Mouse (Mus musculus) stomach, embryonic 16.5 days (tissue): ENCODE measurements around the gene Ada. TPM values are rescaled to one million over a fixed set of nuclear protein-coding genes. Genes with fewer than 3 reads are reported as not detected.

Source experiments
- ATAC-seq: fragments of 200-750 bp; cut with Nextera tagmentation; 2 replicates; pipeline ENCODE4 v1.8.0; 2017; ENCODE audit warnings: moderate number of reproducible peaks, moderate TSS enrichment; ENCODE audit not compliant: insufficient read depth, low FRiP score
- H3K27ac ChIP-seq: fragments of 300-500 bp; sonication (generic); 2 replicates; pipeline ENCODE4 v1.5.1; 2014; ENCODE audit warnings: low read length
- H3K27me3 ChIP-seq: fragments of 300-500 bp; sonication (generic); 2 replicates; pipeline ENCODE4 v1.6.1; 2014; ENCODE audit warnings: low read length, control low read depth, mixed read lengths; ENCODE audit not compliant: control insufficient read depth, insufficient read depth
- H3K36me3 ChIP-seq: fragments of 300-500 bp; sonication (generic); 2 replicates; pipeline ENCODE4 v1.6.1; 2014; ENCODE audit warnings: low read length; ENCODE audit not compliant: control insufficient read depth, insufficient read depth
- H3K4me1 ChIP-seq: fragments of 300-500 bp; sonication (generic); 2 replicates; pipeline ENCODE4 v1.6.1; 2014; ENCODE audit warnings: low read length, control low read depth, mixed read lengths; ENCODE audit not compliant: control insufficient read depth, insufficient read depth
- H3K4me2 ChIP-seq: fragments of 300-500 bp; sonication (generic); 2 replicates; pipeline ENCODE4 v1.6.1; 2014; ENCODE audit warnings: low read depth, low read length, mixed read lengths
- H3K4me3 ChIP-seq: fragments of 300-500 bp; sonication (generic); replicated peaks from 2 replicates; pipeline ENCODE4 v1.5.1; 2014; ENCODE audit warnings: mild to moderate bottlenecking, low read length
- H3K9ac ChIP-seq: fragments of 300-500 bp; sonication (generic); 2 replicates; pipeline ENCODE4 v1.6.1; 2014; ENCODE audit warnings: low read length
- H3K9me3 ChIP-seq: fragments of 300-500 bp; sonication (generic); replicated peaks from 2 replicates; pipeline ENCODE4 v1.6.1; 2016; ENCODE audit warnings: low read length, control low read depth; ENCODE audit not compliant: control insufficient read depth
- WGBS: fragments of 180-500 bp; shearing (Covaris S2); extraction: QIAGEN DNeasy Blood & Tissue Kit; methylation state at CpG from one replicate; pipeline ENCODE4 v1.1.7; 2014; 5-methylcytosine and 5-hydroxymethylcytosine counted together
- polyA plus RNA-seq: library from polyadenylated mRNA; unstranded; fragments of >200 nt; fragmentation: Nextera tagmentation; extraction: Ambion mirVana; gene quantifications from 2 replicates; pipeline ENCODE4 v1.2.1, GENCODE M21; 2015

The Ada gene
- polyA plus RNA-seq, 1 experiment from 2014 or later = 5.2 TPM

GRCm38 (mm10) chr2:163776661-163777060 is 26.6 kb upstream of the Ada start:
- WGBS = 23% methylated on average over 13 of the region's 13 CpGs
- Histone ChIP-seq H3K9ac (no peak overlapping the region), H3K27me3 (no peaks in the 10 kb centered on the region), H3K4me1 (no peaks in the 10 kb centered on the region), H3K27ac (no peak overlapping the region), H3K36me3 (no peaks in the 10 kb centered on the region), H3K4me2 (no peak overlapping the region), H3K4me3 (no peak overlapping the region), H3K9me3 (no peaks in the 10 kb centered on the region)
- ATAC-seq = no peak

- H3K27me3 ChIP-seq = no peaks in the 10 kb centered on the region
- no peak overlapping the region for H3K27ac ChIP-seq
- WGBS = 84% methylated on average over 8 of the region's 8 CpGs
- no peaks in the 10 kb centered on the region for H3K9me3 ChIP-seq
- no peaks in the 10 kb centered on the region for H3K4me1 ChIP-seq
- no peak overlapping the region for H3K4me3 ChIP-seq
- no peak overlapping the region for H3K4me2 ChIP-seq
- no peak for ATAC-seq
- no peak overlapping the region for H3K9ac ChIP-seq
- no peaks in the 10 kb centered on the region for H3K36me3 ChIP-seq
Observed at GRCm38 (mm10) chr2:163770731-163771130, 20.7 kb upstream of the Ada start.

GRCm38 (mm10) chr2:163766890-163767289 is 16.9 kb upstream of the Ada start:
- no peaks in the 10 kb centered on the region for H3K27me3 ChIP-seq
- no peak overlapping the region for H3K9ac ChIP-seq
- no peaks in the 10 kb centered on the region for H3K9me3 ChIP-seq
- no peaks in the 10 kb centered on the region for H3K4me1 ChIP-seq
- H3K4me2 ChIP-seq = no peak overlapping the region
- ATAC-seq = no peak
- H3K4me3 ChIP-seq = no peak overlapping the region
- no peaks in the 10 kb centered on the region for H3K36me3 ChIP-seq
- 77% methylated on average over 1 of the region's 1 CpGs for WGBS
- no peak overlapping the region for H3K27ac ChIP-seq

GRCm38 (mm10) chr2:163766261-163766660 is 16.2 kb upstream of the Ada start:
- no peak for ATAC-seq

GRCm38 (mm10) chr2:163761402-163761801 is 11.4 kb upstream of the Ada start:
- Histone ChIP-seq H3K27me3 (no peaks in the 10 kb centered on the region), H3K27ac (no peak overlapping the region), H3K4me1 (peaks cover 7% of the 10 kb centered on the region; the same call in 1 of the 2 replicates), H3K4me2 (no peak overlapping the region), H3K9ac (no peak overlapping the region), H3K4me3 (no peak overlapping the region), H3K9me3 (no peaks in the 10 kb centered on the region), H3K36me3 (no peaks in the 10 kb centered on the region)
- ATAC-seq = no peak
- 83% methylated on average over 7 of the region's 7 CpGs for WGBS

More at GRCm38 (mm10) chr2:163766261-163766660, 16.2 kb upstream of the Ada start:
- H3K9me3 ChIP-seq = no peaks in the 10 kb centered on the region
- no peak overlapping the region for H3K9ac ChIP-seq
- no peak overlapping the region for H3K27ac ChIP-seq
- H3K27me3 ChIP-seq = no peaks in the 10 kb centered on the region
- no peaks in the 10 kb centered on the region for H3K4me1 ChIP-seq
- H3K36me3 ChIP-seq = no peaks in the 10 kb centered on the region
- H3K4me3 ChIP-seq = no peak overlapping the region
- no peak overlapping the region for H3K4me2 ChIP-seq

GRCm38 (mm10) chr2:163760589-163760988 is 10.6 kb upstream of the Ada start:
- Histone ChIP-seq H3K4me2 (no peak overlapping the region), H3K36me3 (no peaks in the 10 kb centered on the region), H3K27ac (no peak overlapping the region), H3K9ac (no peak overlapping the region), H3K9me3 (no peaks in the 10 kb centered on the region), H3K4me3 (no peak overlapping the region), H3K4me1 (peaks cover 7% of the 10 kb centered on the region; the same call in 1 of the 2 replicates), H3K27me3 (no peaks in the 10 kb centered on the region)
- ATAC-seq = no peak
- WGBS = 72% methylated on average over 6 of the region's 6 CpGs

GRCm38 (mm10) chr2:163758146-163758545 is 8.1 kb upstream of the Ada start:
- Histone ChIP-seq H3K27ac (no peak overlapping the region), H3K36me3 (no peaks in the 10 kb centered on the region), H3K4me2 (no peak overlapping the region), H3K4me3 (no peak overlapping the region), H3K4me1 (peaks cover 7% of the 10 kb centered on the region; the same call in 1 of the 2 replicates), H3K9ac (no peak overlapping the region), H3K27me3 (no peaks in the 10 kb centered on the region), H3K9me3 (no peaks in the 10 kb centered on the region)
- WGBS = 50% methylated on average over 2 of the region's 2 CpGs
- no peak for ATAC-seq

GRCm38 (mm10) chr2:163756723-163757122 is 6.7 kb upstream of the Ada start:
- H3K4me1 ChIP-seq = peaks cover 7% of the 10 kb centered on the region; the same call in 1 of the 2 replicates
- H3K27ac ChIP-seq = peak overlapping the region; percentile 53
- ATAC-seq = peak; percentile 44
- no peaks in the 10 kb centered on the region for H3K36me3 ChIP-seq
- no peak overlapping the region for H3K9ac ChIP-seq
- H3K27me3 ChIP-seq = no peaks in the 10 kb centered on the region
- no peak overlapping the region for H3K4me3 ChIP-seq
- WGBS = 22% methylated on average over 2 of the region's 2 CpGs
- no peaks in the 10 kb centered on the region for H3K9me3 ChIP-seq
- no peak overlapping the region for H3K4me2 ChIP-seq

- no peaks in the 10 kb centered on the region for H3K36me3 ChIP-seq
- WGBS = 64% methylated on average over 5 of the region's 5 CpGs
- no peak for ATAC-seq
Observed at GRCm38 (mm10) chr2:163754228-163754627, 4.2 kb upstream of the Ada start.

More at GRCm38 (mm10) chr2:163754228-163754627, 4.2 kb upstream of the Ada start:
- Histone ChIP-seq H3K9ac (no peak overlapping the region), H3K9me3 (no peaks in the 10 kb centered on the region), H3K27ac (no peak overlapping the region), H3K4me3 (no peak overlapping the region), H3K4me2 (no peak overlapping the region), H3K4me1 (peaks cover 16% of the 10 kb centered on the region; the same call in 1 of the 2 replicates), H3K27me3 (no peaks in the 10 kb centered on the region)
